Mouse (Mus musculus) heart, adult 8-10 months (tissue): ENCODE results near the gene Tcap. TPM values are rescaled to one million over a fixed set of nuclear protein-coding genes. Genes with fewer than 3 reads are reported as not detected.
"Not testable (repeated sequence)": the region's sequence is repeated elsewhere in the genome, so short reads cannot be mapped to it uniquely, and the experiment has no call there.

Source experiments
- DNase-seq: peaks from one replicate; pipeline ENCODE4 v3.0.0; 2022; ENCODE audit warnings: low spot score
- total RNA-seq, 4 experiments: library from RNA; stranded (reverse); gene quantifications; 2 replicates each; pipeline ENCODE4 v1.2.4; 2022

The Tcap gene
- total RNA-seq, 4 experiments from 2014 or later: 2,176 to 4,520 (median 3,450) TPM

DNA sequence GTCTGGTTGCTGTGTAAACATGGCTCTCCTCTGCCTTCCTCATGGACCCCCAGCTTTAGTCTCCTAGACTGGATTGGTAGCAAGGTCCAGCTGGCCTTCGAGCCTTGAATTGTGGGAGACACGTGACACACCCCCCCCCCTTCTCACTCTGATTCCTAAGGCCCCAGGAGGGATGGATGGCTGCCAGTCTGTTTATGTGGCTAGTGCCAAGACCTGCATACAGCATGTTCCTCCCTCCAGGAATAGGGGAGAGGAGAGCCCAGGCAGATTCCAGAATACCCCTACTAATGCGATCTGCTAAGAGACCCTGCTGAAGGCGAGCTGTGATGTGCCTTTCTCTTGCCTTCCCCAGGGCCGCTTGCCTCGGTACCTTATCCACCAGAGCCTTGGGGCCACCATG, 3.5 kb upstream of the Tcap start:
- DNase-seq: no peak

DNA sequence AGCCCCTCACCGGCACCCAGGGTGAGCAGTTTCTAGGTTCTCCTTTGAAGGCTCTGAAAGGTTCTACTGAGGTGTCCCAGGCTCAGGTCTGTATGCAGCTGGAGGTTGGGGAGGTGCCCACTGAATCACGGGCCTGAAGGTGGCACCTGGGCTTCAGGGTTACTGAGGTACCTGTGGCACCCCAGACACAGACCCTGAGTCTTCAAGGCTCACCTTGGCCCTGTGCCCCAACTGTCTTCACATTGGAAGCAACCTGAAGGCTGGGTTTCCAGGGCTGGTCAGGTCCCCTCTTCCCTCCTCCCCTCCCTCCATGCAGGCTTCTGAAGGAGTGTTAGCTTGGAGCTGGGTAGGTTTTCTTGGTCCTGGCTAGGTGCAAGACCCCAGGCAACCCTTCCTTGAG, 2.0 kb upstream of the Tcap start:
- DNase-seq: no peak

- DNase-seq: not testable (repeated sequence)
Measured at GRCm38 (mm10) chr11:98382405-98382804, 1.2 kb upstream of the Tcap start.

- DNase-seq: no peak
Measured at GRCm38 (mm10) chr11:98384216-98384615, 605 bp downstream of the Tcap start.

GRCm38 (mm10) chr11:98384721-98385637, 1.4 kb downstream of the Tcap start:
- no peak for DNase-seq

GRCm38 (mm10) chr11:98385638-98386585, 2.3 kb downstream of the Tcap start, which contains the start of gene Pnmt:
TSS of gene Pnmt (plus strand) at chr11:98386450.
- no peak for DNase-seq

DNA sequence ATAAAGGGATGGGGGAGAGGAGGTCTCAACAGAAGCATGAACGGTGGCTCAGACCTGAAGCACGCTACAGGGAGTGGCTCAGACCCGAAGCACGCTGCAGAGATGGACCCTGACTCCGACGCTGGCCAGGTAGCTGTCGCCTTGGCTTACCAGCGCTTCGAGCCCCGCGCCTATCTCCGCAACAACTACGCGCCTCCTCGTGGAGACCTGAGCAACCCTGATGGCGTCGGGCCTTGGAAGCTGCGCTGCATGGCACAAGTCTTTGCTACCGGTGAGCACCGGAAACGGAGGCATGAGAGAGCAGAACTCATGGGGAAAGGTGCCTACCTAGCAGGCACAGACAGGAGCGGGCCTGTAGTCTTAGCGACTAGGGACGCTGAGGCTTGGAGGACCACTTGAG, 3.0 kb downstream of the Tcap start:
- no peak for DNase-seq

DNA sequence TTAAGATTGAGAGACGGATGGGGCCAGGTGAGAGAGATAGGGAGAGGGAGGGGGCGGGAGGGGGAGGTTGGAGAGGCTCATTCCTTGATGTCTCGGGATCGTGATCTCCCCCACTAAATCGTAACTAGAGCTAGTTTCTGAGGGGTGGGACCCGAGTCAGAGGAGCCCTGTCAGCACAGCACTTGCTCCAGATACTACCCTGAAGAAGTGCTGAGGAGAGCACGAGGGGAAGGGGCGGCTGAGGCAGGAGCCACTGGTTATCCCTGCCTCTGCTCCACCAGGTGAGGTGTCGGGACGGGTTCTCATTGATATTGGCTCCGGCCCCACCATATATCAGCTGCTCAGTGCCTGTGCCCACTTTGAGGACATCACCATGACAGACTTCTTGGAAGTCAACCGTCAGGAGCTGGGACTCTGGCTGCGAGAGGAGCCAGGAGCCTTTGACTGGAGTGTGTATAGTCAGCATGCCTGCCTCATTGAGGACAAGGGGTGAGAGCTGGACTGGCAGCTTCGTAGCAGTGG, 3.5 kb downstream of the Tcap start:
- no peak for DNase-seq

- no peak for DNase-seq
Measured at GRCm38 (mm10) chr11:98388282-98388681, 4.7 kb downstream of the Tcap start.

DNA sequence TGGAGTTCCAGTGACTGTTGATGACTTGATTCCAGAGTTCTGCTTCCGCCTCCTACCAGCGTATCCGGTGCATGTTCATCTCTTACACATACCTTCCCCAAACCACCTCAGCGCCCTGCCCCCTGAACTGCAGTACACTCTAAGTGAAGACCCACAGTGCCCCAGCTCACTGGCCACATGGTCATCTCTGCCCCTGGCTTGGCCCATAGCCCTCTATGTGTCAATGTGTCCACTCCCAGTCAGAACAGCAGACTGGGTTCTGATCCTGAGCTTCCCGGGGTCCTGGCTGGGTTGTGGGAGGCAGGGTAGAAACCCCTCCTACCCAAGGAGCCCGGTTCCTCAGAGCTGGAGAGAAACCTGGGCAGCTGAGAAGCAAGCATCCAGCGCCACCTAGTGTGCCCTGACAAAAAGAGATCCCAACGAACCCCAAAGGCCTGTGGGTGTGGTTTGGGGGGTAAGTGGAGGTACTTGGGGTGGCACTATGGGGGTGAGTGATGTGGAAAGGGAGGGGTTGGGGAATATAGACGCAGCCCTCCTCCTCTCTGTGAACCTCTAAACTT, 5.7 kb downstream of the Tcap start:
- DNase-seq: no peak

- DNase-seq: no peak
Measured at GRCm38 (mm10) chr11:98390141-98390540, 6.5 kb downstream of the Tcap start.

- no peak for DNase-seq
Measured at GRCm38 (mm10) chr11:98392034-98392433, 8.4 kb downstream of the Tcap start.

- DNase-seq: no peak
Measured at GRCm38 (mm10) chr11:98392645-98393044, 9.0 kb downstream of the Tcap start.

GRCm38 (mm10) chr11:98393317-98393716, 9.7 kb downstream of the Tcap start:
- no peak for DNase-seq

GRCm38 (mm10) chr11:98394301-98394700, 10.7 kb downstream of the Tcap start:
- DNase-seq: no peak

DNA sequence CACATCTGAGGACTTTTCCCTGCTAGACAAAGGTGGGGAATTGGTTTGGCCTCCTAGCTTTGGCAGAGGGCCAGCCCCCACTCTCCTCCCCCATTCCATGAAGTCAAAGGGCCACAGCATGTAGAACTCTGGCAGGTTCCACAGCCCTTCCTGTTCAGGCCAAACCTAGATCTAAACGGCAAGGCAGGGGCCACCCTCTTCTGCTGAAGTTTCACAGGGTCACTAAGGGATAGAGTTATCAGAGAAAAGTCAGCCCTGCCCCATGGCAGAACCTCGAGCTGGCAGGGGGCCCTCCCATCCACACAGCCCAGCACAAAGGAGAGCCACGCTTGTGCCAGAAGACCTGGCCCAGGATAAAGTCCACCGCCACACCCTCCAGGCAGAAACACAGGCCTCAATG, 11.4 kb downstream of the Tcap start:
- no peak for DNase-seq

DNA sequence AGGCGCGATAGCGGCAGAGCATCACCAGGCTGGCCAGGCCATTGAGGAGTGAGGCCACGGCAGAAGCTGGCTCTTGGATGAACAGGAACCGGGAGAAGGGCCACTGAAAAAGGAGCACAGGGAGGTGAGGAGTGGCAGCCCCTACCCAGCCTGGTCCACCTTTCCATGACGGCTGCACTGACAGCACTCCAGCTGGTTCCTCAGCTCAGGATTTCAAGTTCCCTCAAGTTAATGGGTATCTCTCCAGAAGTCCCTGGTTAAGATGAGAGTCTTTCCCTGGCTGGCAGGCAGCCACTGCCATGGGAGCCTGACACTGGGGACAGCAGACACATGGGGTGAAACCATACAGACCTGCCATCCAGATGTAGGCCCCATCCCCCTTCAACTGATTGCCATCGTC, 14.3 kb downstream of the Tcap start:
- no peak for DNase-seq

DNA sequence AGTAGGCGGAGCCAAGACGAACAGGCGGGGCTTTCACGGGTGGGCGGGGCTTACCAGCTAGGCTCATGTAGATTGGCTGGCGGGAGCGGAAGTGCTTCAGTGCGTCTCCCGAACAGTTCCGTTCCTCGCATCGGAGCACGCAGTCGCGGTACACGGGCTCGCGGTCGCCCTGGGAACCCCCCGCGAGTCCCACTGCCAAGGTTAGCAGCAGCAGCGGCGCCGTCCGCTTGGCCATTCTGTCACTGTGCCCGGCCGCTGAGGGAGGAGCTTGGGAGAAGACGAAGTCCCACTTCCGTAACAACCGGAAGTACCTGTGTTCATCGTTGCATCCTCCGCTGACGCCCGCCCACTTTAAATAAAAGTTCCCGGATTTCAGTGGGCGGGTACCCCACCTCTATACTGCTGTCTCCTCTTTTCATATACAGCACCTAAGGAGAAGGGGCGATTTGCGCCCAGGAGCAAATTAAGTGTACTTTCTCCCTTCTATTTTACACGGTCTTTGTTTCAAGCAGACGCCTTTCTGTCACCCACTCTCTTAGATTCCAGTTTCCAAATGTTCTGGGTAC, 16.6 kb downstream of the Tcap start, which contains the start of gene Pgap3:
TSS of gene Pgap3 (minus strand) at position 330 of the 566 bp plus-strand sequence.
- DNase-seq: peak; percentile 86

- DNase-seq: no peak
Measured at GRCm38 (mm10) chr11:98400816-98401215, 17.2 kb downstream of the Tcap start.

- DNase-seq: no peak
Measured at GRCm38 (mm10) chr11:98406621-98407020, 23.0 kb downstream of the Tcap start.

- DNase-seq: no peak
Measured at GRCm38 (mm10) chr11:98408872-98409271, 25.3 kb downstream of the Tcap start.
